Mouse (Mus musculus): ENCODE measurements around the gene Aipl1. TPM values are rescaled to one million over a fixed set of nuclear protein-coding genes. Genes with fewer than 3 reads are reported as not detected.

Aipl1 gene
- total RNA-seq, 4 experiments from 2014 or later, result not detected

Other genes starting within 250 kb of the Aipl1 start
- under 1 TPM in 2 of 4 experiments, not detected in 2; 0.58 to 0.77 TPM for gene Pimreg, start 4.5 kb upstream of the Aipl1 start, total RNA-seq (2022)
- gene Pitpnm3, start 98.3 kb upstream of the Aipl1 start, total RNA-seq (2022), result 10 to 100 TPM; 30.5 to 46.8 (median 35.3) TPM
- 10 to 100 TPM; 11.2 to 13.3 (median 12.2) TPM for gene Gm43951, start 169.3 kb upstream of the Aipl1 start, total RNA-seq (2022)
- gene 4933427D14Rik, start 169.9 kb upstream of the Aipl1 start, total RNA-seq (2022), result 10 to 100 TPM; 24.7 to 35.6 (median 30.4) TPM
- gene Txndc17, start 170.0 kb upstream of the Aipl1 start, total RNA-seq (2022), result 10 to 100 TPM; 26.9 to 33.8 (median 29.7) TPM
- gene Med31, start 178.1 kb upstream of the Aipl1 start, total RNA-seq (2022), result 10 to 100 TPM; 13.1 to 16.1 (median 13.7) TPM
- gene Slc13a5, start 229.7 kb upstream of the Aipl1 start, total RNA-seq (2022), result 1 to 10 TPM; 6.2 to 9.8 (median 7.9) TPM

Measured in layer of hippocampus, adult 8-10 months (tissue).